Mouse (Mus musculus): ENCODE data around the gene Slco2a1.

Slco2a1 gene

DNA sequence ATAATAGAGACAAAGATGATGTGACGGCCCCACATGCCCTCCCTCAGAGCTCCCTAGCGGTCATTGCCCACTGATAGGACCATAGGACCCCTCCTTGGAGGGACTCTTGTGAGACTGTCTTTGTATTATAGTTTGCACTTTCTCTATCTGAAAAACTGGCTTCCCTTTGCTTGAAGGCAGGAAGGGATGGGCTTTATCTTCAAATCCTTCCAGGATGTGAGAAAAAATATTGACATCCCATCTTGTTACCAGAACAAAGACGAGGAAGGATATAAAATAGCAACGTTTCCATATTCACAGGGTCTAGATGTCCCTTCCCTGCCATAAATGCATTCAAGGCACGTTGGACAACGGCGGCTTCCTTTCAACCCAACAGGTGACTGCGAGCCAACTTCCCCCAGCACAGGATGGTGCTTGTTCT is 48.5 kb downstream of the Slco2a1 start:
- in situ Hi-C loops (cut with MboI, MseI), result no loop called here

DNA sequence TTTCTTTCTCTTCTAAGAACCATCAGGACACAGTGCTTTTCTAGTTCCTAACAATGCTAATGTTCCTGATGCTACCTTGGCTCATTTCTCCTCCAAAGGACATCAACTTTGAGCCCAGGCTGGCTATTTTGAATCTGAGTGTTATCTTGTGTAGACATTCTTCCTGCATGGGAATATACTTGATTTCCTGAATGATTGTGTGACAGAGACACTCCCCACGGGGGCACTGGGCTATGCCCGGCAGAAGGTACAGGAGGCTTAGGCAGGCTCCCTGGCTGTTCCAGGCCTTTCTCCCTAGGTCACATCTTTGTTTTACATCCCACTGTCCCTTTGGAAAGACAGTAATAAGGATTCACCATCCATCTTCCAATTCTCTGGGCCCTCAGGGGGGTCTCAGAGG is 49.8 kb downstream of the Slco2a1 start:
- in situ Hi-C loops (cut with MboI, MseI), result no loop called here

GRCm38 (mm10) chr9:103038705-103039104 is 50.2 kb downstream of the Slco2a1 start:
- in situ Hi-C loops (cut with MboI, MseI), result no loop called here

DNA sequence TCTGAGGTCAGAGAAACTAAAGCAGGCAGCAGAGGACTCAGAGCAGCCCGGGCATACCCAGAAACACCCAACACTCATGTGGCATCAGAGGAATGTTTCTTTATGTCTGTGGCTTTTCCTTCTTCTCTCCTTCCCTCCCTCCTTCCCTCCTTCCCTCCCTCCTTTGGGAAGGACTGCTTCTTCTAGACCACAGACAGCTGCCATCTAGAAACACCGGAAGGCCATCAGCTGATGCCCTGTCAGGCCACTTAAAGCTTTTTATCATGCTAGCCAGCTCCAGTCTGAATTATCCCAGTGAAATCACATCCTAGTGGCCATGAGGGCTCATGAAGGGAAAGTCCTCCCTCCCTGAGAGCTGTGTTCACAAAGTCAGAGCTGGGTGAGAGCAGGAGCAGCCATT is 52.1 kb downstream of the Slco2a1 start:
- in situ Hi-C loops (cut with MboI, MseI), result no loop called here

DNA sequence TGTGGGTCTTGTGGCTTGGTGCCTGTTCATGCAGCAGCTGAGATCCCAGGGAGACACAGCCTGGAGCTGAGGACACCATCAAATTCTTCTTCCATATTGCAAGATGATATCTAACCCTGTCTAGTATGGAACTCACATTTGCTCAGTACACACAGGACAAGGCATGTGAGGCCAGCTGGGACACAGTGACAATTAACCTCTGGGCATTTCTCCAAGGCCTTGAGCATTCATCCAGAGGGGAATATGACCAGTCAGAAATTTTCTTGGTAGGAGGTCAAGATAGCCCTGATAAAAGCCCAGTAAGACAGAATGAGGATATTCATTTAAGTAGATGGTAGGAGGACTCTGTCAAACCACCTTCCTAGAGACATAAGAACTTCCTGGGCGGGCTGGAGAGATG is 56.9 kb downstream of the Slco2a1 start:
- in situ Hi-C loops (cut with MboI, MseI), result no loop called here

DNA sequence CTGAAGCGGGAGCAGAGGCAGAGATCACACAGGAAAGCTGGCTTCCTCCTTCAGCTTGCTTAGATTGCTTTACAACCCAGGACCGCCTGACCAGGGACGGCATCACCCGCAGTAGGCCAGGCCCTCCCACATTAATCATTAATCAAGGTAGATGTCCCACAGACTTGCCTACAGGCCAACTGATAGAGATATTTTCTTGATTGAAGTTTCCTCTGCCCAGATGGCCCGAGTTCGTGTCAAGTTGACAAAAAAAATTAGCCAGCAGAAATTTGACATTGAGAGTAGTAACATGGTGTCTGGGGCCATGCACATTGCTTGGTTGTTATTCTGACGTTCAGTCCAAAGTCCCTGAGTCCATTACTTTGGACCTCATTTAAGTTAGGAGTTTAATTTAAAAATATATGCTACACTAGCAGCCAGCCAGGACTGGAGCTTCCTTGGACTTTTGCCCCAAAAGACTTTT is 60.6 kb downstream of the Slco2a1 start:
- in situ Hi-C loops (cut with MboI, MseI), result no loop called here

DNA sequence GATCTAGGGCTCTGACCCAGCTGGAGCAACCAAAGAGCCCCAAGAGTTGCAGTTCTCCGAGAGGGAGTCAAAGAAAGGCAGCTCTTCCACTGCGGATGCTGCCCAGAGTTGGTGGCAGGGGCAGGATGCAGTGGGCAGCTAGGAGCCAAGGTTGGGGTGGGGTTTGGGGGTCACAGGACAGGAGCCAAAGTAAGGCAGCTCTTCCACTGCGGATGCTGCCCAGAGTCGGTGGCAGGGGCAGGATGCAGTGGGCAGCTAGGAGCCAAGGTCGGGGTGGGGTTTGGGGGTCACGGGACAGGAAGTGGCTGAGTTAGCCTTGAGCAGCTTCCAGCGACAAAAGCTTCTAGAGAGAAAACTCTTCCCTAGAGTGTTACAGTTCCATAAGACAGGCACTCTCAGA is 65.3 kb downstream of the Slco2a1 start:
- in situ Hi-C loops (cut with MboI, MseI), result no loop called here

GRCm38 (mm10) chr9:103055061-103055460 is 66.5 kb downstream of the Slco2a1 start:
- in situ Hi-C loops (cut with MboI, MseI), result no loop called here

DNA sequence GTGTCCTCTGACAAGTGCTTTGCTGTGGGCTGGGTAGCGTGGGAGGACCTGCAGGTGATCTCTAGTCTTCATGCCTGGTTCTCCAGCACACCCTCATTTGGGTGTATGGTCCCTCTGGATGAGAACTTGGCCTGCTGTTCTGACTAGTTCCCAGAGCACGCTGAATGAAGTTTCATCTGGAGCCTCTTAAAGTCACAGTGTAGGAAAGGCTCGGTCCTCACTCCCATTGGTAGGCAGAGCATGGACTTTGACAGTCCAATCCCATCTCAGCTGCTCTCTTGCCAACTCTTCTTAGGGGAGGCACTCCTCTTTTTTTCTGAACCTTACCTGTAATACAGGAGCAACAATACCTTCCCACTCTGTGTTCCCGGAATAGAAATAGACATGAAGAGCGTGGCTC is 67.7 kb downstream of the Slco2a1 start:
- in situ Hi-C loops (cut with MboI, MseI), result no loop called here

DNA sequence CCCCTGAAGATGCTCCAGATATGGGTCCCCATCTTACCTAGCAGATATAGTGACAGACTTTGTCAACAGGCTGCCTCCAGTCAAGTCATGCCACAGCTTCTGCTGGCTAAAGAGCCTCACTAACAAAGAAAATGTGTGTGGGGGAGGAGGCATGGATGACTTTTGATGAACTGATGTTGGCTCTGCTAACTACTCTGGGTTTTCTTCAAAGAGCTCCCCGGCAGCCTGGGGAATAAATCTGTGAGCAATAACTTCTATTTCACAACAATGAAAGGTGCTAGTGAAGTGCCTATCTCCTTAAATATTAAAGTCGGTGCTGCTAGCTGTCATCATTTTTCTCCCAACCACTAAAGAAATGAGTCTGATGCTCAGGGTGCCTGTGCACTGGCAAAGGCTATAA is 72.0 kb downstream of the Slco2a1 start:
- in situ Hi-C loops (cut with MboI, MseI), result no loop called here

- in situ Hi-C loops (cut with MboI, MseI), result no loop called here
Observed at GRCm38 (mm10) chr9:103061471-103062053, 73.0 kb downstream of the Slco2a1 start.

- in situ Hi-C loops (cut with MboI, MseI), result no loop called here
Observed at GRCm38 (mm10) chr9:103063591-103063990, 75.1 kb downstream of the Slco2a1 start.

DNA sequence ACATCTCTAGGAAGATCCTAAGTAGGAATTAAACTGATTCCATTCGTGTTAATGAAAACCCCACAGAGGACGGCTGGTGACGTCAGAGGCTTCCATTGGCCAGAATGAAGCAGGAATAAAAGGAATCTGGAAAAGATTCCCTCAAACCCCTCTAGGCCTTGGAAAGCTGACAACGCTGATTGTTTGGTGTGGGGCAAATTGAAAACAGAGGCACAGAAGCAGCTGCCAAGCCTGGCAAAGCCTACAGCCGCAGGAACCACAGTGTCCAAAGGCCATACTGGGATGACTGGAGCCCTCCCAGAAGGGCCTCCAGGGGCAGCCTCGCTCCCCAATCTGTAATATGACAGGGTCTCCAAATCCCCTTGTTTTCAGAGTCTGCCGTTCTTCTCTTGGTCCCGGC is 78.3 kb downstream of the Slco2a1 start:
- in situ Hi-C loops (cut with MboI, MseI), result no loop called here

DNA sequence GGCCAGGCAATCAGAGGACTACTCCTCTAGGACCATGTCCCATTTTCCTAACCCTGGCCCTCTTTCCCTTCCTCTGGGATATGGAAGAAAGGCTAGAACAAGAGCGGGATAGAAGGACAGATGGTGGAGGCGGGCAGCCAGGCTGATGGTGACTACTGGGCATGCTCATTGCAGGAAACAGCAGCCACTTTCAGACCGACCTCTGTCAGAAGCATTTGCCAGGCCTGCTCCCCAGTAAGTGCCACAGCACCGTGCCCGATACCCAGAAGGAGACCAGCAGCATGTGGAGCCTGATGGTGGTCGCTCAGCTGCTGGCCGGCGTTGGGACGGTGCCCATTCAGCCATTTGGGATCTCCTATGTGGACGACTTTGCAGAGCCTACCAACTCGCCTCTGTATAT is 79.1 kb downstream of the Slco2a1 start:
- in situ Hi-C loops (cut with MboI, MseI), result no loop called here

- in situ Hi-C loops (cut with MboI, MseI), result no loop called here
Observed at GRCm38 (mm10) chr9:103068769-103069168, 80.3 kb downstream of the Slco2a1 start.

DNA sequence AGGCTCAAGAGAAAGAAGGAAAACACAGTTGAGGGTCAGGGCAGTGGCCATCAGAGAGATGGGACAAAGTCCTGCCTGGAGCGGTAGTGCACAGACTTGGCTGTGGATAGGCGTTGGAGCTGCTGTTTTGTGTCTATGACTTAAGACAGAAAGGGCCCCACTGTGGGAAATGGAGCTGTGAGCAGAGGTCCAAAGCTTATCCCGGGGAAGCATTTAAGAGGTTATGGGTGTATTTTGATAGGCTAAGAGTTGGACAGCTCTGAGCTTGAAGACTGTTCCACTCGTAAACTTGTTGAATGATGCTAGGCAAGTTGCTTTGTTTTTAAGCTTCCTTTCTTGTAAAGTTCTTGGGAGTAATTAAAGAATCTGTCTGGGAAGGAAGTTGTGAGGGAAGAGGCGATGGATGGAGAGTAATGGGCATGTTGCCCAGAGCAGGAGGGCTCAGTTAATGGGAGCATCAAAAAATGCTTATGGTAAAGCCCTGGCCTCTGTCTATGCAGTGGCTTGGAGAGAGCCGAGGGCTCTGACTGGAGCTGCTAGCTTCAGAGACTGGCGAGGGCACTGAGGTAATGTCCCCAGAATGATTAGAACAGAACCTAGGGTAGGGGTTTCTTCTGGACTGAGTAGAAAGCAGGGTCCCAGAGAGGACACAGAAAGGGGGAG is 83.2 kb downstream of the Slco2a1 start:
- in situ Hi-C loops (cut with MboI, MseI), result no loop called here

- in situ Hi-C loops (cut with MboI, MseI), result no loop called here
Observed at GRCm38 (mm10) chr9:103072204-103072599, 83.7 kb downstream of the Slco2a1 start.

DNA sequence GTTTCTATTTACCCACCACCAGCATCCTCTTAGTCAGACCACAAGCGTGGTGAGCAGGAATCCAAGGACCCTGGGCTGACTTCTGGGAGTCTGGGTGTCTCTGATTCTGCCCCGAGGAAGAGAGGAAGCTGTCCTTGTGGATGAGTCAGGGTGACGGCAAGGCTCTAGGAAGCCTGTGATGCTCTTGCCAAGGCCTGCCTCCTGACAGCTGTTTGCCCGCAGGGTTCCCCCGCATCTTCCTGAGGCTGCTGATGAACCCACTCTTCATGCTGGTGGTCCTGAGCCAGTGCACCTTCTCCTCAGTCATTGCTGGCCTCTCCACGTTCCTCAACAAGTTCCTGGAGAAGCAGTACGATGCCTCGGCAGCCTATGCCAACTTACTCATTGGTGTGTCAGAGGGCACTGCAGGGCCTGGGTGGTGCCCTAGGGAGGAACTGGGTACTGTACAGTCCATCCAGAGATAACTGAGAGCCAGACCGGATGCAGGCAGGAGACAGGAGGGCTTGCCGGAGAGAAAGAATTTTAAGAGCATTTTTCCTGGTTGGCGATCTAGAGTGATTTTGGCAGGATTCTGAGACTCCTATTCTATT is 84.5 kb downstream of the Slco2a1 start:
- in situ Hi-C loops (cut with MboI, MseI), result no loop called here

- in situ Hi-C loops (cut with MboI, MseI), result no loop called here
Observed at GRCm38 (mm10) chr9:103076836-103077531, 88.5 kb downstream of the Slco2a1 start.

DNA sequence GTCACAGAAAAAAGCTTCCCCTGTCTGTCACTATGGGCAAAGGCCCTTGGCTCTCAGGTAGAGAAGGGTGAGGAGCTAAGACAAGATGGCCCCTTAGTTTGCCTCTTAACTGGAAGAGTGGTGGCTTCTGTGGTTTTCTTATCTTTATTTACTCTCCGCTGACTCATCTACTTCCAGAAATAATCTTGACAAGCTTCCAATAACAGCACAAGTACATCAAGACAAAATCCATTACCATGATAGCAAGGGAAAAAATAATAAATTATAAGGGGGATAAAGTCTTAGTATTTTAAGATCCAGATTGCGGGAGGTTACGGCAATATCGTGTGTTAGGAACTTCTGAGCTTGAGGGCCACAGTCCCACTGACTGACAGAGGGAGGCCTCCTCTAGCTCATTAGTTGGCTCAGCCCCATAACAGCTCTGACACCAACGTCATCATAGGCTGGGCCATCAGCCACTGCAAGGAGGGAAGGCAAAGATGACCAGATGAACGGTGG is 89.7 kb downstream of the Slco2a1 start:
- in situ Hi-C loops (cut with MboI, MseI), result no loop called here

- in situ Hi-C loops (cut with MboI, MseI), result no loop called here
Observed at GRCm38 (mm10) chr9:103080211-103080610, 91.7 kb downstream of the Slco2a1 start.

- in situ Hi-C loops (cut with MboI, MseI), result no loop called here
Observed at GRCm38 (mm10) chr9:103082246-103082975, 93.9 kb downstream of the Slco2a1 start.

Measured in T-helper 1 cell (primary cell).